Mouse (Mus musculus): ENCODE results near the gene Cry1. TPM values are rescaled to one million over a fixed set of nuclear protein-coding genes. Genes with fewer than 3 reads are reported as not detected.
A peak's percentile ranks its signal among the peaks of the same experiment; 100 is the strongest.

Cry1 gene
- polyA plus RNA-seq, 1 experiment from 2014 or later: 33.8 TPM

GRCm38 (mm10) chr10:85157451-85157850 lies 27.4 kb downstream of the Cry1 start:
- no peak overlapping the region for H3K27ac ChIP-seq (replicated peaks)
- no peaks in the 10 kb centered on the region for H3K9me3 ChIP-seq (replicated peaks)
- H3K4me3 ChIP-seq (replicated peaks): no peak overlapping the region
- peaks cover 1% of the 10 kb centered on the region; the same call in 1 of the 2 replicates for H3K4me1 ChIP-seq
- H3K9ac ChIP-seq (replicated peaks): no peak overlapping the region
- whole genome bisulfite sequencing: 86% methylated on average over 7 of the region's 7 CpGs
- ATAC-seq (ENCODE audit: low FRiP score): no peak
- no peaks in the 10 kb centered on the region for H3K27me3 ChIP-seq (replicated peaks)
- H3K36me3 ChIP-seq: no peaks in the 10 kb centered on the region
- H3K4me2 ChIP-seq: no peak overlapping the region

GRCm38 (mm10) chr10:85154195-85154594 lies 30.7 kb downstream of the Cry1 start:
- Histone ChIP-seq H3K9me3 (replicated peaks) (no peaks in the 10 kb centered on the region), H3K4me1 (no peaks in the 10 kb centered on the region), H3K36me3 (peaks cover 8% of the 10 kb centered on the region; the same call in 1 of the 2 replicates), H3K9ac (replicated peaks) (no peak overlapping the region), H3K4me3 (replicated peaks) (no peak overlapping the region), H3K27ac (replicated peaks) (no peak overlapping the region), H3K4me2 (no peak overlapping the region), H3K27me3 (replicated peaks) (no peaks in the 10 kb centered on the region)
- 9% methylated on average over 2 of the region's 2 CpGs for WGBS
- ATAC-seq (ENCODE audit: low FRiP score): no peak

GRCm38 (mm10) chr10:85149226-85149625 lies 35.6 kb downstream of the Cry1 start:
- ATAC-seq (ENCODE audit: low FRiP score): no peak
- H3K4me3 ChIP-seq (replicated peaks): no peak overlapping the region
- H3K36me3 ChIP-seq: peaks cover 29% of the 10 kb centered on the region
- H3K9ac ChIP-seq (replicated peaks): no peak overlapping the region
- no peaks in the 10 kb centered on the region for H3K9me3 ChIP-seq (replicated peaks)
- H3K4me2 ChIP-seq: no peak overlapping the region
- WGBS: 73% methylated on average over 5 of the region's 5 CpGs
- H3K27me3 ChIP-seq (replicated peaks): no peaks in the 10 kb centered on the region
- H3K4me1 ChIP-seq: no peaks in the 10 kb centered on the region
- no peak overlapping the region for H3K27ac ChIP-seq (replicated peaks)

GRCm38 (mm10) chr10:85146282-85146681 lies 38.6 kb downstream of the Cry1 start:
- no peak for ATAC-seq (ENCODE audit: low FRiP score)
- no peaks in the 10 kb centered on the region for H3K27me3 ChIP-seq (replicated peaks)
- WGBS: 84% methylated on average over 14 of the region's 14 CpGs
- H3K9me3 ChIP-seq (replicated peaks): no peaks in the 10 kb centered on the region
- no peak overlapping the region for H3K27ac ChIP-seq (replicated peaks)
- no peaks in the 10 kb centered on the region for H3K4me1 ChIP-seq
- H3K9ac ChIP-seq (replicated peaks): no peak overlapping the region
- H3K4me3 ChIP-seq (replicated peaks): no peak overlapping the region
- no peak overlapping the region for H3K4me2 ChIP-seq
- peaks cover 47% of the 10 kb centered on the region for H3K36me3 ChIP-seq

GRCm38 (mm10) chr10:85141465-85141864 lies 43.4 kb downstream of the Cry1 start:
- WGBS: 69% methylated on average over 9 of the region's 9 CpGs
- Histone ChIP-seq H3K4me1 (no peaks in the 10 kb centered on the region), H3K4me2 (no peak overlapping the region), H3K4me3 (replicated peaks) (no peak overlapping the region), H3K27ac (replicated peaks) (no peak overlapping the region), H3K9ac (replicated peaks) (no peak overlapping the region), H3K36me3 (peaks cover 33% of the 10 kb centered on the region), H3K9me3 (replicated peaks) (no peaks in the 10 kb centered on the region), H3K27me3 (replicated peaks) (no peaks in the 10 kb centered on the region)
- no peak; the same call in 1 of the 2 replicates for ATAC-seq (ENCODE audit: low FRiP score)

- peaks cover 23% of the 10 kb centered on the region for H3K36me3 ChIP-seq
- ATAC-seq (ENCODE audit: low FRiP score): no peak
- H3K4me3 ChIP-seq (replicated peaks): no peak overlapping the region
- H3K4me1 ChIP-seq: no peaks in the 10 kb centered on the region
- no peak overlapping the region for H3K9ac ChIP-seq (replicated peaks)
- H3K4me2 ChIP-seq: no peak overlapping the region
- no peak overlapping the region for H3K27ac ChIP-seq (replicated peaks)
- H3K9me3 ChIP-seq (replicated peaks): no peaks in the 10 kb centered on the region
- 87% methylated on average over 6 of the region's 6 CpGs for WGBS
- H3K27me3 ChIP-seq (replicated peaks): no peaks in the 10 kb centered on the region
Observed at GRCm38 (mm10) chr10:85136573-85136972, 48.3 kb downstream of the Cry1 start.

GRCm38 (mm10) chr10:85128453-85128852 lies 56.4 kb downstream of the Cry1 start:
- H3K4me2 ChIP-seq: peak overlapping the region; percentile 73
- H3K27ac ChIP-seq (replicated peaks): peak overlapping the region; percentile 45; the same call in 1 of the 2 replicates
- no peaks in the 10 kb centered on the region for H3K9me3 ChIP-seq (replicated peaks)
- peak; percentile 23 for ATAC-seq (ENCODE audit: low FRiP score)
- no peaks in the 10 kb centered on the region for H3K27me3 ChIP-seq (replicated peaks)
- WGBS: 29% methylated on average over 7 of the region's 7 CpGs
- peaks cover 22% of the 10 kb centered on the region for H3K36me3 ChIP-seq
- H3K4me1 ChIP-seq: peaks cover 25% of the 10 kb centered on the region
- H3K4me3 ChIP-seq (replicated peaks): peak overlapping the region; percentile 68
- 0 out of 2 replicates have a peak overlapping the region, but pooled peaks have one; percentile 23 for H3K9ac ChIP-seq (replicated peaks)

- peak; percentile 99 for ATAC-seq (ENCODE audit: low FRiP score)
- Histone ChIP-seq H3K4me1 (peaks cover 25% of the 10 kb centered on the region), H3K9me3 (replicated peaks) (no peaks in the 10 kb centered on the region), H3K36me3 (peaks cover 23% of the 10 kb centered on the region), H3K27ac (replicated peaks) (peak within 1 kb of the TSS; percentile 75), H3K9ac (replicated peaks) (peak within 1 kb of the TSS; percentile 62), H3K4me3 (replicated peaks) (peak within 1 kb of the TSS; percentile 68), H3K27me3 (replicated peaks) (no peaks in the 10 kb centered on the region), H3K4me2 (peak within 1 kb of the TSS; percentile 73)
- 7% methylated on average over 20 of the region's 20 CpGs for WGBS
Observed at GRCm38 (mm10) chr10:85127395-85128287, 57.2 kb downstream of the Cry1 start, which contains the start of gene Mterf2. Mterf2 (minus strand) TSS chr10:85128027.

GRCm38 (mm10) chr10:85125184-85125583 lies 59.7 kb downstream of the Cry1 start:
- 92% methylated on average over 13 of the region's 13 CpGs for WGBS
- no peak for ATAC-seq (ENCODE audit: low FRiP score)

GRCm38 (mm10) chr10:85114409-85114808 lies 70.5 kb downstream of the Cry1 start:
- WGBS: 91% methylated on average over 4 of the region's 4 CpGs

More at GRCm38 (mm10) chr10:85125184-85125583, 59.7 kb downstream of the Cry1 start:
- peaks cover 37% of the 10 kb centered on the region for H3K36me3 ChIP-seq
- no peaks in the 10 kb centered on the region for H3K9me3 ChIP-seq (replicated peaks)
- no peak overlapping the region for H3K4me3 ChIP-seq (replicated peaks)
- H3K27me3 ChIP-seq (replicated peaks): no peaks in the 10 kb centered on the region
- no peak overlapping the region for H3K27ac ChIP-seq (replicated peaks)
- H3K4me1 ChIP-seq: peaks cover 25% of the 10 kb centered on the region
- no peak overlapping the region for H3K4me2 ChIP-seq
- no peak overlapping the region for H3K9ac ChIP-seq (replicated peaks)

GRCm38 (mm10) chr10:85103085-85103885 lies 81.6 kb downstream of the Cry1 start:
- H3K4me3 ChIP-seq (replicated peaks): peak overlapping the region; percentile 98

More at GRCm38 (mm10) chr10:85114409-85114808, 70.5 kb downstream of the Cry1 start:
- Histone ChIP-seq H3K9me3 (replicated peaks) (no peaks in the 10 kb centered on the region), H3K27me3 (replicated peaks) (no peaks in the 10 kb centered on the region), H3K4me2 (no peak overlapping the region), H3K4me1 (no peaks in the 10 kb centered on the region), H3K9ac (replicated peaks) (no peak overlapping the region), H3K4me3 (replicated peaks) (no peak overlapping the region), H3K36me3 (peaks cover 33% of the 10 kb centered on the region), H3K27ac (replicated peaks) (no peak overlapping the region)
- ATAC-seq (ENCODE audit: low FRiP score): no peak

More at GRCm38 (mm10) chr10:85103085-85103885, 81.6 kb downstream of the Cry1 start:
- H3K4me2 ChIP-seq: peak overlapping the region; percentile 94
- H3K9me3 ChIP-seq (replicated peaks): no peaks in the 10 kb centered on the region
- WGBS: under 1% methylated on average over 34 of the region's 34 CpGs
- peaks cover 24% of the 10 kb centered on the region for H3K4me1 ChIP-seq
- H3K36me3 ChIP-seq: no peaks in the 10 kb centered on the region
- no peak; the same call in 1 of the 2 replicates for ATAC-seq (ENCODE audit: low FRiP score)
- H3K27me3 ChIP-seq (replicated peaks): no peaks in the 10 kb centered on the region
- H3K27ac ChIP-seq (replicated peaks): peak overlapping the region; percentile 88
- peak overlapping the region; percentile 96 for H3K9ac ChIP-seq (replicated peaks)
